Mouse (Mus musculus): Measurements from ENCODE around the gene Zfp644.

Gene Zfp644

GRCm38 (mm10) chr5:106660867-106661266 is 36.2 kb downstream of the Zfp644 start:
- no peak for DNase-seq (ENCODE audit: low read depth)

GRCm38 (mm10) chr5:106652790-106653328 is 44.2 kb downstream of the Zfp644 start:
- no peak for DNase-seq (ENCODE audit: low read depth)

GRCm38 (mm10) chr5:106652220-106652753 is 44.8 kb downstream of the Zfp644 start:
- no peak for DNase-seq (ENCODE audit: low read depth)

GRCm38 (mm10) chr5:106649995-106650394 is 47.1 kb downstream of the Zfp644 start:
- no peak for DNase-seq (ENCODE audit: low read depth)

- DNase-seq (ENCODE audit: low read depth) = no peak
Measured at GRCm38 (mm10) chr5:106649441-106649840, 47.6 kb downstream of the Zfp644 start.

- no peak for DNase-seq (ENCODE audit: low read depth)
Measured at GRCm38 (mm10) chr5:106643434-106643833, 53.7 kb downstream of the Zfp644 start.

GRCm38 (mm10) chr5:106641876-106642275 is 55.2 kb downstream of the Zfp644 start:
- DNase-seq (ENCODE audit: low read depth) = no peak

- DNase-seq (ENCODE audit: low read depth) = no peak
Measured at GRCm38 (mm10) chr5:106640235-106640809, 56.8 kb downstream of the Zfp644 start.

DNA sequence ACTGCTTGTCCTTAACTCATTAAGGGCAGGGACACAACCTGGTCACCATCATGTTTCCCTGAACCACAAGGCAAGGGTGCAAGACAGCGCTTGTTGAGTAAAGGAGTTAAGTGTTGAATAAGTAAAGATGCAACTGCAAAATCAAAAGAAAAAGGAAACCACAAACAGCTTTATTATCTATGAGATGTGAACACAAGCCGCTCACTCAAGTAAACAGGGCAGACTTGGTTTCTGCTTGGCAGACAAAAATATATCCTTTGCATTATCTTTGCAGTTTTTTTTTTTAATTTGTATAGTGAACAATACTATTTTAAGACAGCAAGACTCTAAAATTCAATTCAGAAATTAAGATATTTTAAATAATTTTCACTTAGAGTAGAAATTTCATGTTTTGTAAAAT is 57.5 kb downstream of the Zfp644 start:
- no peak for DNase-seq (ENCODE audit: low read depth)

GRCm38 (mm10) chr5:106636423-106636946 is 60.6 kb downstream of the Zfp644 start:
- no peak for DNase-seq (ENCODE audit: low read depth)

DNA sequence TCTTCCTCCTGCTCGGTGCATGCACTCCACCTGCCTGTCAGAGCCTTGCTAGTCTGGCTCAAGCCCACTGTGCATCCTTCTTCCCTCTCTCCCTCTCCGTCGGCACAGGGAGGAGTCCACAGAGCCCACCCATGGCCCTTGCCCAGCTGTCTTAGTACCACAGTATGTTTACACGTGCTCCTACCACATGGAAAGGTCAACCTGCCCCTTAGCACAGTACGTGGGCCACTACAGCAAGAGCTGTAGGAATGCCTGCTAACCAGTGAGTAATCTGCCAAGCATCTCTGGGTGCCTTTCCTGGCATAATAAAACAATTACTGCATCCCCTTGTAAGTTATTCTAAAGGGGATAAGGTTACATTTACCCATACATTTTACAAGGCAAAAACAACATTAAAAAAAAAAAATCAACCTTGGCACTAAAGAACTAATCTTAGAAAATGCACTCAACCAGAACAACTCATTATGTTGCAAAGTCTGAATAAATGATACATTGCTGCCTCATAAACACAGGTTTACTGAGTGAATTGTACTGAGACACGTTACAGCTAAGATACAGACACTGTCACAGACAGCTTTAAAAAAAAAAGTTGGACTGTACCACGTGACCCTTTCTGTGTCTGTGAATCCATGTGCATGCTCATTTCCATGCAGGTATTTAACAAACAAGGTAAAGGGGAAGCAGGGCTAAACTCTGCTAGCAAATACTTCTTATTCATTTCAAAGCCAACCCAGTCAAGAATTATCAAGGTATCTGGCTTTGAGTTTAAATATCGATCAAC is 68.5 kb downstream of the Zfp644 start:
- DNase-seq (ENCODE audit: low read depth) = no peak

DNA sequence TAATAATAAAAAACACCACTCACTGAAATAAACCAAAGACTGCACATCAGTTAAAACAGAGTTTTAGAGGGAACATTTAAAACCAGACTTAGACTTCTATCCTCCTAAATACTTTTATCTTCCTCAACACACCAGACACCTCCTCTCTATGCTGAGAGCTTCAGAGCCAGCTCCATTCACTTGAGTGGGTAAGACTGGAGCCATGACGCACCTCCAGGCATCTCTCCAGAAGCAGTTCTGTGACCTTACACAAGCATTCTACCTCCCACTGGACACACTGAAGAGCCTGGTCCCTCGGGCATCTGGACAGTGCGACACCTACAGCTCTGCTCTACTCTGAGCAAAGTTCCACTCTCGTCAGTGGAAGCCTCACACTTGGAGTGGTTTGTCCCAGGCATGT is 73.8 kb downstream of the Zfp644 start:
- no peak for DNase-seq (ENCODE audit: low read depth)

GRCm38 (mm10) chr5:106622193-106622592 is 74.9 kb downstream of the Zfp644 start:
- DNase-seq (ENCODE audit: low read depth) = no peak

DNA sequence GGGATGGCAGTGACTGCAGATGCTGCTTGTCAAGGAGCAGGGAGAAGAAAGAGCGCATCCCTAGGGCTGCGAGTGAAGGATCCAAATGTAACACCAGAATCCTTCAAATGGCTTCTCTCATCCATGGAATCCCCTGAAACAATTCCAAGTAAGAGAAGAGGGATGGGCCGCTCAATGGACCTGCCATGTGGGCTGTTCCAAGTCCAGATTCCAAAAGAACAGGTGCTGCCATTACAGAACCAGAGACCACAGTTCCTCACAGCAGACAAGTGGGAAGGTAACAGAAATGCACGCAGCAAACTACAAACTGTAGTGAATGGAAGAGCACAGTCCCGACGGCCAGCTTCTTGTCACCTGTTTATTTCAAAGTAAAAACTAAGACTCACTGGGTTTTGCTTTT is 76.6 kb downstream of the Zfp644 start:
- no peak for DNase-seq (ENCODE audit: low read depth)

DNA sequence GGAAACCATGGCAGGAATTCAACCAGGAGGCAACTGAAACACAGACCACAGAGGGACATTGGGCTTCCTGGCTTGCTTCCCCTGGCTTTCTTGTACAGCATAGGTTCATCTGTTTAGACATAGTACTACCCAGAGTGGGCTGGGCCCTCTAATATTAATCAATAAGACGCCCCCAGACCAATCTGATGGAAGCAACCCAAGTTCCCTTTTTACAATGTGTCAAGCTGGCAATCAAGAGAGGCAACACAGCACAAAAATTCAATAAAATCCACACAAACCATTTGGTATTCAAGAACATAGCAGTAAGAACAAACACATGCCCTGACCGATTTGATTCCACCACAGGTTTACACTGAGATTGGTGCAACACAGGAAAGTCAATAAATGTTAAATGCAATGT is 82.1 kb downstream of the Zfp644 start:
- DNase-seq (ENCODE audit: low read depth) = no peak

DNA sequence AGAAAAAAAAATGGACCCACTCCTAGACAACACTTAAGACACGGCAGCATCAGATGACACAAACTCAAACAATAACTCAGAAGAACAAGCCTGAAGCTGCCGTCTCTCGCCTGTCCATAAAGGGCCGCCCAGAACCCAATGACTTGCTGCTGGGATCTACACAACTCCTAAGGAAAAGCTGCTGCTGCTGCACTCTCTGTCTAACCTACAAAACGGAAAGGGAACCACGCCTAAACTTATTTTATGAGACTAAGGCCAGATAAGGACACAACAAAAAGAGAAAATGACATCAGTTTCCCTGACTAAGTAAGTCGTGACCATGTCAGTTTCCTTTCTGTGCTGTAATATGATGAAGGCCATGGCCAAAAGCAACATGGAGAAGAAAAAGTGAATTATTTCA is 82.5 kb downstream of the Zfp644 start:
- DNase-seq (ENCODE audit: low read depth) = no peak

GRCm38 (mm10) chr5:106612151-106612550 is 84.9 kb downstream of the Zfp644 start:
- no peak for DNase-seq (ENCODE audit: low read depth)

DNA sequence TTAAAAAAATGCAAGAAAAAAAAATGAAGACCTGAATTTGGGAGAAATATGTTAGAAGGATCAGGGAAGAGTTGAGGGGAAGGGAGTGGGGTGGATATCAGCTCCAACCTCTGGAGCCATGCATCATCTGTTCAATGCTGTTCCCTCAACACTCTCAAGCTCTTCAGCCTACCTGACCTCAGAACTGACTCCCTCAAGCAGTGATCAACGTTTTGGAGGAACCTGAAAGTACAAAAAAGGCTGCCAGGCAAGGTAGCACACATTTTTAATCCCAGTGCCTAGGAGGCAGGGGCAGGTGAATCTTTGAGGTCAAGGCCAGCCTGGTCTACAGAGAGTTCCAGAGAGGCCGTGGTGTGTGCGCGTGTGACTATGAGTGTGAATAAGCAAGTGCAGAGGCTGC is 88.3 kb downstream of the Zfp644 start, which contains the start of gene Gm17304:
Gm17304 (plus strand) TSS at position 301 of the 400 bp plus-strand sequence.
- DNase-seq (ENCODE audit: low read depth) = no peak

GRCm38 (mm10) chr5:106607081-106607480 is 90.0 kb downstream of the Zfp644 start:
- no peak for DNase-seq (ENCODE audit: low read depth)

- no peak for DNase-seq (ENCODE audit: low read depth)
Measured at GRCm38 (mm10) chr5:106605096-106605495, 92.0 kb downstream of the Zfp644 start.

GRCm38 (mm10) chr5:106604381-106604780 is 92.7 kb downstream of the Zfp644 start:
- no peak for DNase-seq (ENCODE audit: low read depth)

DNA sequence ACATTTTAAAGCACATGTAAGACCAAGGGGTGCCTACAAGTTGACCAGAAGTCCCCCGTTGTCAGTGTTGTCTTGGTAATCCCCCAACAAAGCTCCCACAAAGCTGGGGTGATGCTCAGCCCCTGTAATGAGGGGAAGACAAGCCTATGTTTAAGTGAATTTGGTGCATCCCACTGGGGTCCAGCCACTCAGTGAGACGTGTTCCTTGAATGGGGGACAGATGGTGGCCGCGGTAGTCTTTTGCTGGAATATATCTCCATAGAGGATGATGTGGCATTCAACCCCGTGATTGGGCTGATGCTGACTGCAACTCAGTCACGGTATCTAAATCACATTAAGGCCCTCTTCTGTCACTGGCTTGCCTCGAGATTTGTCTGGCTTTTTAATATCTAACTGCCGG is 97.6 kb downstream of the Zfp644 start:
- DNase-seq (ENCODE audit: low read depth) = no peak

- DNase-seq (ENCODE audit: low read depth) = no peak
Measured at GRCm38 (mm10) chr5:106597472-106597871, 99.6 kb downstream of the Zfp644 start.
